Mouse (Mus musculus): ENCODE data around the gene 4933428G20Rik. TPM values are rescaled to one million over a fixed set of nuclear protein-coding genes. Genes with fewer than 3 reads are reported as not detected.

Gene 4933428G20Rik
- polyA plus RNA-seq, 1 experiment: 1.0 TPM

GRCm38 (mm10) chr11:97445596-97445995 lies 54.5 kb downstream of the 4933428G20Rik start:
- Histone ChIP-seq H3ac (ENCODE audit: control insufficient read depth, insufficient read length) (no peak overlapping the region), H3K79me2 (ENCODE audit: control insufficient read depth, insufficient read depth) (peaks cover 26% of the 10 kb centered on the region), H3K27me3 (ENCODE audit: control insufficient read depth, insufficient read depth, insufficient read length) (no peaks in the 10 kb centered on the region), H3K4me3 (no peak overlapping the region), H3K36me3 (ENCODE audit: control insufficient read depth, insufficient read depth) (peaks cover 20% of the 10 kb centered on the region), H3K4me2 (ENCODE audit: low read depth) (no peak overlapping the region)
- no peak for TF ChIP-seq USF1 (IDR thresholded peaks at IDR 0.05; ENCODE audit: low read depth)

GRCm38 (mm10) chr11:97442891-97443675 lies 57.1 kb downstream of the 4933428G20Rik start:
- Histone ChIP-seq H3K4me2 (ENCODE audit: low read depth) (peak overlapping the region; percentile 75), H3K36me3 (ENCODE audit: control insufficient read depth, insufficient read depth) (peaks cover 14% of the 10 kb centered on the region), H3ac (ENCODE audit: control insufficient read depth, insufficient read length) (no peak overlapping the region), H3K4me3 (no peak overlapping the region), H3K79me2 (ENCODE audit: control insufficient read depth, insufficient read depth) (peaks cover 44% of the 10 kb centered on the region), H3K27me3 (ENCODE audit: control insufficient read depth, insufficient read depth, insufficient read length) (no peaks in the 10 kb centered on the region)
- TF ChIP-seq MYOG (IDR thresholded peaks at IDR 0.05; ENCODE audit: control insufficient read depth in 1 of 3, insufficient read depth in 1 of 3, insufficient read length in 2 of 3, low read depth in 2 of 3) (no peak), SRF (IDR thresholded peaks at IDR 0.05; ENCODE audit: control insufficient read depth, insufficient read length, low read depth) (no peak), E2F4 (IDR thresholded peaks at IDR 0.05; ENCODE audit: insufficient read depth) (no peak), TCF3 (IDR thresholded peaks at IDR 0.05; ENCODE audit: insufficient read length, low read depth) (no peak), CEBPB (IDR thresholded peaks at IDR 0.05; ENCODE audit: insufficient read depth, poor library complexity, severe bottlenecking) (no peak), MYOD1 (IDR thresholded peaks at IDR 0.05; ENCODE audit: control insufficient read depth in 1 of 3, insufficient read length in 2 of 3, low read depth in 2 of 3) (no peak), USF1 (IDR thresholded peaks at IDR 0.05; ENCODE audit: low read depth) (no peak)

GRCm38 (mm10) chr11:97441658-97442125 lies 58.4 kb downstream of the 4933428G20Rik start:
- Histone ChIP-seq H3K79me2 (ENCODE audit: control insufficient read depth, insufficient read depth) (peaks cover 50% of the 10 kb centered on the region), H3ac (ENCODE audit: control insufficient read depth, insufficient read length) (no peak overlapping the region), H3K4me3 (peak overlapping the region; percentile 29), H3K27me3 (ENCODE audit: control insufficient read depth, insufficient read depth, insufficient read length) (no peaks in the 10 kb centered on the region), H3K36me3 (ENCODE audit: control insufficient read depth, insufficient read depth) (peaks cover 3% of the 10 kb centered on the region), H3K4me2 (ENCODE audit: low read depth) (peak overlapping the region; percentile 75)
- TF ChIP-seq TCF12 (IDR thresholded peaks at IDR 0.05; ENCODE audit: insufficient read depth, poor library complexity, severe bottlenecking) (peak; percentile 22), E2F4 (IDR thresholded peaks at IDR 0.05; ENCODE audit: insufficient read depth) (no peak), MYOG (IDR thresholded peaks at IDR 0.05; ENCODE audit: control insufficient read depth in 1 of 3, insufficient read depth in 1 of 3, insufficient read length in 2 of 3, low read depth in 2 of 3) (peak; percentile 50 to 91 (median 51)), CEBPB (IDR thresholded peaks at IDR 0.05; ENCODE audit: insufficient read depth, poor library complexity, severe bottlenecking) (no peak), MYOD1 (IDR thresholded peaks at IDR 0.05; ENCODE audit: control insufficient read depth in 1 of 3, insufficient read length in 2 of 3, low read depth in 2 of 3) (peak; percentile 56 to 93 (median 64))

GRCm38 (mm10) chr11:97441036-97441657 lies 59.0 kb downstream of the 4933428G20Rik start:
- peaks cover 55% of the 10 kb centered on the region for H3K79me2 ChIP-seq (ENCODE audit: control insufficient read depth, insufficient read depth)
- TF ChIP-seq CEBPB (IDR thresholded peaks at IDR 0.05; ENCODE audit: insufficient read depth, poor library complexity, severe bottlenecking) (no peak), POLR2AphosphoS2 (IDR thresholded peaks at IDR 0.05; ENCODE audit: insufficient read length, low read depth) (no peak), TCF3 (IDR thresholded peaks at IDR 0.05; ENCODE audit: insufficient read length, low read depth) (no peak), SRF (IDR thresholded peaks at IDR 0.05; ENCODE audit: control insufficient read depth, insufficient read length, low read depth) (no peak), POLR2A (IDR thresholded peaks at IDR 0.05; ENCODE audit: insufficient read length, low read depth) (peak; percentile 39), E2F4 (IDR thresholded peaks at IDR 0.05; ENCODE audit: insufficient read depth) (no peak), MAX (IDR thresholded peaks at IDR 0.05; ENCODE audit: low read depth) (no peak), MYOD1 (IDR thresholded peaks at IDR 0.05; ENCODE audit: control insufficient read depth in 1 of 3, insufficient read length in 2 of 3, low read depth in 2 of 3) (peak in 1 of 3 experiments; percentile 13), TCF12 (IDR thresholded peaks at IDR 0.05; ENCODE audit: insufficient read depth, poor library complexity, severe bottlenecking) (no peak), USF1 (IDR thresholded peaks at IDR 0.05; ENCODE audit: low read depth) (no peak), REST (IDR thresholded peaks at IDR 0.05; ENCODE audit: insufficient read depth, insufficient read length) (no peak), MYOG (IDR thresholded peaks at IDR 0.05; ENCODE audit: control insufficient read depth in 1 of 3, insufficient read depth in 1 of 3, insufficient read length in 2 of 3, low read depth in 2 of 3) (no peak)

More at GRCm38 (mm10) chr11:97441036-97441657, 59.0 kb downstream of the 4933428G20Rik start:
- peak overlapping the region; percentile 58 for H3ac ChIP-seq (ENCODE audit: control insufficient read depth, insufficient read length)
- peak overlapping the region; percentile 29 for H3K4me3 ChIP-seq
- H3K36me3 ChIP-seq (ENCODE audit: control insufficient read depth, insufficient read depth): no peaks in the 10 kb centered on the region
- peak overlapping the region; percentile 75 for H3K4me2 ChIP-seq (ENCODE audit: low read depth)
- no peaks in the 10 kb centered on the region for H3K27me3 ChIP-seq (ENCODE audit: control insufficient read depth, insufficient read depth, insufficient read length)

Other genes starting within 250 kb of the 4933428G20Rik start
- gene Npepps, start 219.7 kb downstream of the 4933428G20Rik start, polyA plus RNA-seq (2012; fragmentation: generic; extraction: Trizol): 45.6 TPM
- 36.3 TPM for gene Mrpl45, start 184.6 kb downstream of the 4933428G20Rik start, polyA plus RNA-seq (2012; fragmentation: generic; extraction: Trizol)
- 0.08 TPM for gene Gpr179, start 148.3 kb downstream of the 4933428G20Rik start, polyA plus RNA-seq (2012; fragmentation: generic; extraction: Trizol)
- 19.8 TPM for gene Socs7, start 137.8 kb downstream of the 4933428G20Rik start, polyA plus RNA-seq (2012; fragmentation: generic; extraction: Trizol)
- gene Arhgap23, start 84.8 kb downstream of the 4933428G20Rik start, polyA plus RNA-seq (2012; fragmentation: generic; extraction: Trizol): 41.9 TPM
- not detected for gene Srcin1, start 75.8 kb upstream of the 4933428G20Rik start, polyA plus RNA-seq (2012; fragmentation: generic; extraction: Trizol)
- 3.3 TPM for gene Epop, start 129.4 kb upstream of the 4933428G20Rik start, polyA plus RNA-seq (2012; fragmentation: generic; extraction: Trizol)
- 15.5 TPM for gene Mllt6, start 163.1 kb upstream of the 4933428G20Rik start, polyA plus RNA-seq (2012; fragmentation: generic; extraction: Trizol)
- gene Cisd3, start 185.5 kb upstream of the 4933428G20Rik start, polyA plus RNA-seq (2012; fragmentation: generic; extraction: Trizol): 112 TPM
- gene Pcgf2, start 200.2 kb upstream of the 4933428G20Rik start, polyA plus RNA-seq (2012; fragmentation: generic; extraction: Trizol): 24.3 TPM
- 694 TPM for gene Psmb3, start 203.1 kb upstream of the 4933428G20Rik start, polyA plus RNA-seq (2012; fragmentation: generic; extraction: Trizol)
- 30.1 TPM for gene Pip4k2b, start 244.4 kb upstream of the 4933428G20Rik start, polyA plus RNA-seq (2012; fragmentation: generic; extraction: Trizol)

All from myocyte (in vitro differentiated cells).